Mouse (Mus musculus) MEL (cell line): ENCODE measurements around the gene Galnt17. TPM values are rescaled to one million over a fixed set of nuclear protein-coding genes. Genes with fewer than 3 reads are reported as not detected.

Experiments used
- DNase-seq: peaks from one replicate; pipeline ENCODE4 v3.0.0; 2011; ENCODE audit warnings: low read depth, low spot score
- H3K27ac ChIP-seq: 2 replicates; pipeline ENCODE4 v1.5.1; 2012; ENCODE audit warnings: low read depth, mild to moderate bottlenecking, control low read depth, low read length, moderate library complexity; ENCODE audit not compliant: control insufficient read depth
- H3K27me3 ChIP-seq, 2 experiments: fragments of 150-350 bp in 1 of 2; sonication (generic) in 1 of 2; 2 replicates each; pipeline ENCODE4 v1.6.1; 2012; ENCODE audit warnings: low read length in 2 of 2, mild to moderate bottlenecking in 2 of 2, improper control_type of control experiment in 1 of 2, moderate library complexity in 1 of 2; ENCODE audit not compliant: insufficient read depth in 2 of 2, control insufficient read depth in 1 of 2
- H3K36me3 ChIP-seq, 2 experiments: 2 replicates each; pipeline ENCODE4 v1.6.1; 2012 to 2014; ENCODE audit warnings: low read length in 2 of 2, improper control_type of control experiment in 1 of 2, inconsistent platforms in 1 of 2, mild to moderate bottlenecking in 1 of 2; ENCODE audit not compliant: insufficient read depth in 2 of 2, control insufficient read depth in 1 of 2
- H3K4me1 ChIP-seq, 2 experiments: fragments of 150-350 bp in 1 of 2; sonication (generic) in 1 of 2; 2 replicates each; pipeline ENCODE4 v1.6.1; 2012; ENCODE audit warnings: low read length in 2 of 2, improper control_type of control experiment in 1 of 2, mild to moderate bottlenecking in 1 of 2; ENCODE audit not compliant: insufficient read depth in 2 of 2, control insufficient read depth in 1 of 2
- H3K4me3 ChIP-seq, 2 experiments: fragments of 150-350 bp in 1 of 2; sonication (generic) in 1 of 2; 2 replicates each; pipeline ENCODE4 v1.5.1; 2012; ENCODE audit warnings: low read depth in 2 of 2, low read length in 2 of 2, mild to moderate bottlenecking in 2 of 2, moderate library complexity in 2 of 2, control low read depth in 1 of 2, improper control_type of control experiment in 1 of 2; ENCODE audit not compliant: control insufficient read depth in 1 of 2, insufficient read depth in 1 of 2
- H3K79me2 ChIP-seq: 2 replicates; pipeline ENCODE4 v1.6.1; 2012; ENCODE audit warnings: mild to moderate bottlenecking, low read length, moderate library complexity; ENCODE audit not compliant: control insufficient read depth, poor library complexity, insufficient read depth
- H3K9ac ChIP-seq: 2 replicates; pipeline ENCODE4 v1.6.1; 2012; ENCODE audit warnings: low read depth, mild to moderate bottlenecking, control low read depth, low read length, moderate library complexity; ENCODE audit not compliant: control insufficient read depth, poor library complexity, severe bottlenecking
- H3K9me3 ChIP-seq: fragments of 150-350 bp; sonication (generic); replicated peaks from 2 replicates; pipeline ENCODE4 v1.6.1; 2012; ENCODE audit warnings: mild to moderate bottlenecking, low read length, improper control_type of control experiment, moderate library complexity; ENCODE audit not compliant: insufficient read depth
- BHLHE40 ChIP-seq: IDR thresholded peaks from 2 replicates; pipeline ENCODE4 v1.6.1; 2012; ENCODE audit warnings: low read depth, mild to moderate bottlenecking, inconsistent platforms, low read length, improper control_type of control experiment, borderline replicate concordance
- CTCF ChIP-seq, 3 experiments: IDR thresholded peaks in 2 of 3; conservative IDR thresholded peaks in 1 of 3; 2 replicates each; pipeline ENCODE4 v1.5.1; 2011 to 2012; ENCODE audit warnings: low read length in 3 of 3, low read depth in 2 of 3, mild to moderate bottlenecking in 2 of 3, improper control_type of control experiment in 1 of 3, inconsistent platforms in 1 of 3, mixed read lengths in 1 of 3, moderate library complexity in 1 of 3; ENCODE audit not compliant: control insufficient read depth in 1 of 3, insufficient read depth in 1 of 3, poor library complexity in 1 of 3, severe bottlenecking in 1 of 3
- ELF1 ChIP-seq: IDR thresholded peaks from 2 replicates; pipeline ENCODE4 v1.6.1; 2014; ENCODE audit warnings: low read depth, mild to moderate bottlenecking, inconsistent platforms, low read length, improper control_type of control experiment, moderate library complexity
- HCFC1 ChIP-seq: IDR thresholded peaks from 2 replicates; pipeline ENCODE4 v1.6.1; 2012; ENCODE audit warnings: low read depth, mild to moderate bottlenecking, inconsistent platforms, low read length, improper control_type of control experiment, moderate library complexity
- JUND ChIP-seq: IDR thresholded peaks from 2 replicates; pipeline ENCODE4 v1.6.1; 2011; ENCODE audit warnings: low read depth, mild to moderate bottlenecking, improper control_type of control experiment, low read length
- MAZ ChIP-seq: IDR thresholded peaks from 2 replicates; pipeline ENCODE4 v1.6.1; 2012; ENCODE audit warnings: low read depth, mild to moderate bottlenecking, inconsistent platforms, low read length, improper control_type of control experiment
- MXI1 ChIP-seq: IDR thresholded peaks from 2 replicates; pipeline ENCODE4 v1.6.1; 2011; ENCODE audit warnings: mild to moderate bottlenecking, low read depth, low read length, improper control_type of control experiment
- MYB ChIP-seq: IDR thresholded peaks from 2 replicates; pipeline ENCODE4 v1.6.1; 2011; ENCODE audit warnings: mild to moderate bottlenecking, low read depth, low read length, improper control_type of control experiment
- NELFE ChIP-seq: IDR thresholded peaks from 2 replicates; pipeline ENCODE4 v1.6.1; 2011; ENCODE audit warnings: low read depth, low read length, improper control_type of control experiment
- NRF1 ChIP-seq: IDR thresholded peaks from 2 replicates; pipeline ENCODE4 v1.6.1; 2014; ENCODE audit warnings: low read depth, mild to moderate bottlenecking, inconsistent platforms, low read length, improper control_type of control experiment, moderate library complexity; ENCODE audit not compliant: poor library complexity, insufficient read depth, severe bottlenecking
- POLR2A ChIP-seq, 2 experiments: IDR thresholded peaks; 2 replicates each; pipeline ENCODE4 v1.6.1; 2011 to 2012; ENCODE audit warnings: low read length in 2 of 2, mild to moderate bottlenecking in 2 of 2, control low read depth in 1 of 2, improper control_type of control experiment in 1 of 2, low read depth in 1 of 2, moderate library complexity in 1 of 2; ENCODE audit not compliant: control insufficient read depth in 1 of 2, insufficient read depth in 1 of 2, poor library complexity in 1 of 2
- RAD21 ChIP-seq: IDR thresholded peaks from 2 replicates; pipeline ENCODE4 v1.6.1; 2011; ENCODE audit warnings: mild to moderate bottlenecking, low read depth, low read length, improper control_type of control experiment
- RCOR1 ChIP-seq: IDR thresholded peaks from 2 replicates; pipeline ENCODE4 v1.6.1; 2012; ENCODE audit warnings: low read depth, mild to moderate bottlenecking, inconsistent platforms, low read length, improper control_type of control experiment
- SIN3A ChIP-seq: IDR thresholded peaks from 2 replicates; pipeline ENCODE4 v1.6.1; 2012; ENCODE audit warnings: low read length, improper control_type of control experiment, inconsistent platforms
- SMC3 ChIP-seq: IDR thresholded peaks from 2 replicates; pipeline ENCODE4 v1.6.1; 2011; ENCODE audit warnings: low read depth, low read length, improper control_type of control experiment
- TAL1 ChIP-seq: IDR thresholded peaks from 2 replicates; pipeline ENCODE4 v1.6.1; 2012; ENCODE audit warnings: mild to moderate bottlenecking, inconsistent platforms, low read length, moderate library complexity, mixed read lengths
- TBP ChIP-seq: IDR thresholded peaks from 2 replicates; pipeline ENCODE4 v1.8.0; 2011; ENCODE audit warnings: low read depth, low read length, improper control_type of control experiment
- UBTF ChIP-seq: IDR thresholded peaks from 2 replicates; pipeline ENCODE4 v1.6.1; 2012; ENCODE audit warnings: low read depth, mild to moderate bottlenecking, inconsistent platforms, low read length, improper control_type of control experiment, moderate library complexity, borderline replicate concordance; ENCODE audit not compliant: insufficient read depth
- USF2 ChIP-seq, 2 experiments: IDR thresholded peaks; 2 replicates each; pipeline ENCODE4 v1.6.1; 2011 to 2012; ENCODE audit warnings: improper control_type of control experiment in 2 of 2, low read length in 2 of 2, borderline replicate concordance in 1 of 2, inconsistent platforms in 1 of 2, low read depth in 1 of 2, mild to moderate bottlenecking in 1 of 2; ENCODE audit not compliant: insufficient read depth in 1 of 2
- ZMIZ1 ChIP-seq: IDR thresholded peaks from 2 replicates; pipeline ENCODE4 v1.6.1; 2012; ENCODE audit warnings: low read depth, mild to moderate bottlenecking, inconsistent platforms, low read length, improper control_type of control experiment, moderate library complexity
- ZNF384 ChIP-seq: IDR thresholded peaks from 2 replicates; pipeline ENCODE4 v1.6.1; 2012; ENCODE audit warnings: low read depth, mild to moderate bottlenecking, inconsistent platforms, low read length, improper control_type of control experiment
- polyA plus RNA-seq, 2 experiments: library from polyadenylated mRNA; stranded (reverse) in 1 of 2; unstranded in 1 of 2; fragments of >175 nt in 1 of 2; fragments of >200 nt in 1 of 2; gene quantifications; 2 replicates each; pipeline versions ENCODE4 v1.2.1 to v1.2.4; 2012; ENCODE audit warnings: low replicate concordance in 2 of 2, low read depth in 1 of 2; ENCODE audit not compliant: insufficient read length in 2 of 2, insufficient read depth in 1 of 2, missing spikeins in 1 of 2
- total RNA-seq: library from RNA; depleted of rRNA; stranded (reverse); fragments of 300-350 nt; gene quantifications from 2 replicates; pipeline ENCODE4 v1.2.3, GENCODE M21; 2012

Galnt17 gene
- total and polyA plus RNA-seq, 3 experiments, result not detected

GRCm38 (mm10) chr5:131156323-131156722 is 152.0 kb downstream of the Galnt17 start:
- no peaks in the 10 kb centered on the region for H3K4me1 ChIP-seq
- H3K27ac ChIP-seq, result no peak overlapping the region
- H3K27me3 ChIP-seq, result no peaks in the 10 kb centered on the region
- H3K9me3 ChIP-seq, result no peaks in the 10 kb centered on the region
- DNase-seq, result no peak
- no peak overlapping the region for H3K9ac ChIP-seq
- H3K36me3 ChIP-seq, result no peaks in the 10 kb centered on the region
- H3K79me2 ChIP-seq, result no peaks in the 10 kb centered on the region
- TF ChIP-seq RAD21, result 0 out of 2 replicates have a peak, but pooled peaks have one; percentile 2
- no peak for TF ChIP-seq SIN3A
- H3K4me3 ChIP-seq, result no peak overlapping the region

DNA sequence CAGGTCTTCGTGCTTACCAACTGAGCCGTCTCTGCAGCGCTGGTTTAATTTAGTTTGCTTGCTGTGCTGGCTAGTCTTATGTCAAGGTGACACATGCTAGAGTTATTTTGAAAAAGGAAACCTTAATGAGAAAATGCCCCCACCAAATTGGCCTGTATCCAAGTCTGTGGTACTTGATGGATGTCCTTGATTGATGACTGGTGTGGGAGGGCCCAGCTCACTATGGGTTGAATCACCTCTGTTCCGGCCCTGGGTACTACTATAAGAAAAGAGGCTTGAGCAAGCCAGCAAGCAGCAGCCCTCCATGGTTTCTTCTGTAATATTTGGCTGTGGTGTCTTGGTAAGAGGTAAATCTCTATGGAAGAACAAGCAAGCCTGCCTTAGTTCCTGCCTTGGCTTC is 165.7 kb downstream of the Galnt17 start:
- TF ChIP-seq TAL1, result no peak
- Histone ChIP-seq H3K4me1 (no peaks in the 10 kb centered on the region), H3K27me3 (no peaks in the 10 kb centered on the region), H3K9me3 (no peaks in the 10 kb centered on the region), H3K27ac (no peak overlapping the region), H3K36me3 (no peaks in the 10 kb centered on the region), H3K4me3 (no peak overlapping the region), H3K9ac (no peak overlapping the region), H3K79me2 (no peaks in the 10 kb centered on the region)
- no peak for DNase-seq

GRCm38 (mm10) chr5:131134809-131135208 is 173.5 kb downstream of the Galnt17 start:
- TF ChIP-seq HCFC1 (no peak), UBTF (no peak), ZMIZ1 (no peak), ELF1 (no peak), ZNF384 (no peak), TAL1 (no peak), NELFE (no peak)
- TF ChIP-seq, all 39 proteins: peak for 0
- H3K36me3 ChIP-seq, result no peaks in the 10 kb centered on the region
- no peaks in the 10 kb centered on the region for H3K27me3 ChIP-seq
- no peak for DNase-seq
- H3K9ac ChIP-seq, result no peak overlapping the region
- H3K27ac ChIP-seq, result no peak overlapping the region
- no peaks in the 10 kb centered on the region for H3K9me3 ChIP-seq
- H3K4me1 ChIP-seq, result no peaks in the 10 kb centered on the region
- H3K79me2 ChIP-seq, result no peaks in the 10 kb centered on the region
- no peak overlapping the region for H3K4me3 ChIP-seq

DNA sequence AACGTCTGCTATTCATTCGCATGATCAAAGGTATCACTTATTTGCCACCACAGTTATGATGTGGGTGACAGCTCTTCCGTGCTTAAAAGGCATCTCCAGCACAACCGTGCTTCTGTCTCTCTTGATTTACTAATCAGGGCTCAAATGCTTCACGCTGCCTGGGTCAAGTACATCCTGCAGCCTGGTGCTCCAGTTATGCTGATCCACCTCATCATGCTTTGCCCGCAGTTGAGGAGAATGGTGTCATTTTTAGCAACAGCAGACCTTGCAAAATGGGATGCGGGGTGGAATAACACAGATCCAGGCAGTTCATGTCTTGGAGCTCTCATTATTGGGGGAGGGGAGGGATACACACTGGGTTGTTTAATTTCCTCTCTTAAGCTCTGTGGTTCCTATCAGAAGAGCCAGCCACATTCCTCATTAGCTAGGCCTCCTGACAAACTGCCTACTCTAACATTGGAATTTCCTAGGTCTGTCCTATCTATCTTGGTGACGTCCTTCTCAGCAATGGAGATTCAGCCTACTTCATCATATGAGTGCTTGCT is 187.9 kb downstream of the Galnt17 start:
- no peak overlapping the region for H3K4me3 ChIP-seq
- H3K36me3 ChIP-seq, result no peaks in the 10 kb centered on the region
- DNase-seq, result no peak
- no peaks in the 10 kb centered on the region for H3K9me3 ChIP-seq
- H3K79me2 ChIP-seq, result no peaks in the 10 kb centered on the region
- no peak overlapping the region for H3K9ac ChIP-seq
- H3K27ac ChIP-seq, result no peak overlapping the region
- H3K27me3 ChIP-seq, result no peaks in the 10 kb centered on the region
- H3K4me1 ChIP-seq, result no peaks in the 10 kb centered on the region
- TF ChIP-seq MXI1 (no peak), MAZ (no peak), ELF1 (no peak), POLR2A (IDR thresholded peaks at IDR 0.05; ENCODE audit: control insufficient read depth in 1 of 2, insufficient read depth in 1 of 2, low read depth in 1 of 2, low read length in 2 of 2, poor library complexity in 1 of 2) (no peak), JUND (no peak), TBP (no peak), BHLHE40 (no peak), MYB (no peak), USF2 (IDR thresholded peaks at IDR 0.05; ENCODE audit: borderline replicate concordance in 1 of 2, insufficient read depth in 1 of 2, low read depth in 1 of 2, low read length in 2 of 2) (no peak), CTCF (IDR thresholded peaks at IDR 0.05 in 2 of 3, conservative IDR thresholded peaks at IDR 0.05 in 1 of 3; ENCODE audit: control insufficient read depth in 1 of 3, insufficient read depth in 1 of 3, low read depth in 2 of 3, low read length in 3 of 3, poor library complexity in 1 of 3, severe bottlenecking in 1 of 3) (no peak), NRF1 (no peak), RCOR1 (no peak), TAL1 (no peak), SMC3 (no peak)
